Mouse (Mus musculus) intestine, embryonic 16.5 days (tissue): ENCODE data around the gene Ntng1. TPM values are rescaled to one million over a fixed set of nuclear protein-coding genes. Genes with fewer than 3 reads are reported as not detected.
"Not testable (repeated sequence)": the region's sequence is repeated elsewhere in the genome, so short reads cannot be mapped to it uniquely, and the experiment has no call there.

Experiments
- ATAC-seq: fragments of 200-750 bp; cut with Nextera tagmentation; 2 replicates; pipeline ENCODE4 v1.8.0; 2017; ENCODE audit warnings: moderate TSS enrichment, moderate library complexity
- H3K27ac ChIP-seq: fragments of 300-500 bp; sonication (generic); 2 replicates; pipeline ENCODE4 v1.5.1; 2014; ENCODE audit warnings: mild to moderate bottlenecking, low read length
- H3K27me3 ChIP-seq: fragments of 300-500 bp; sonication (generic); replicated peaks from 2 replicates; pipeline ENCODE4 v1.6.1; 2014; ENCODE audit warnings: low read length, control low read depth, mixed read lengths; ENCODE audit not compliant: control insufficient read depth, insufficient read depth
- H3K36me3 ChIP-seq: fragments of 300-500 bp; sonication (generic); 2 replicates; pipeline ENCODE4 v1.6.1; 2014; ENCODE audit warnings: low read length, control low read depth; ENCODE audit not compliant: control insufficient read depth, insufficient read depth
- H3K4me1 ChIP-seq: fragments of 300-500 bp; sonication (generic); 2 replicates; pipeline ENCODE4 v1.6.1; 2014; ENCODE audit warnings: low read length, control low read depth, mixed read lengths; ENCODE audit not compliant: control insufficient read depth, insufficient read depth
- H3K4me2 ChIP-seq: fragments of 300-500 bp; sonication (generic); 2 replicates; pipeline ENCODE4 v1.6.1; 2014; ENCODE audit warnings: low read depth, low read length, control low read depth
- H3K4me3 ChIP-seq: fragments of 300-500 bp; sonication (generic); 2 replicates; pipeline ENCODE4 v1.5.1; 2014; ENCODE audit warnings: mild to moderate bottlenecking, low read length
- H3K9ac ChIP-seq: fragments of 300-500 bp; sonication (generic); 2 replicates; pipeline ENCODE4 v1.6.1; 2014; ENCODE audit warnings: low read depth, low read length
- H3K9me3 ChIP-seq: fragments of 300-500 bp; sonication (generic); 2 replicates; pipeline ENCODE4 v1.6.1; 2016; ENCODE audit warnings: low read length, control low read depth; ENCODE audit not compliant: control insufficient read depth
- WGBS: fragments of 180-500 bp; shearing (Covaris S2); extraction: QIAGEN DNeasy Blood & Tissue Kit; methylation state at CpG from one replicate; pipeline ENCODE4 v1.1.7; 2014; 5-methylcytosine and 5-hydroxymethylcytosine counted together
- polyA plus RNA-seq: library from polyadenylated mRNA; unstranded; fragments of >200 nt; fragmentation: Nextera tagmentation; extraction: Ambion mirVana; gene quantifications from 2 replicates; pipeline ENCODE4 v1.2.1, GENCODE M21; 2015

The Ntng1 gene
- polyA plus RNA-seq, 1 experiment from 2014 or later, result 3.0 TPM

DNA sequence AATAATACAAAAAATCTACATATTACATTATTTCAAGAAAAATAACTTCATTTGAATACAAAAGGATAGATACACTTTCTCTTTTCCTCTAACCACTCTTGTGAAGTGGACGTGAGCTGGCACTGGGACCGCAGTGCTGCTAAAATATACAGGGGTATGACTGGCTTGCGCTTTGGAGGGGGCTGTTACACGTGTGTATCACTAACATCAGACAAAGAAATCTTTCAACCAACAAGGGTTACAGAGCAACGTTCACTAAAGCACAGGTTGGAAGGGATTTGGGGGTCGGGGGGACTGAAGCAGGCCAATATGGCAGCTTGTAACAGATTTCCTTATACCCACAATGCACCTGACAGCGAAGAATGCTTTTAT is 361.9 kb downstream of the Ntng1 start:
- H3K4me3 ChIP-seq, result peak overlapping the region; percentile 47
- H3K4me2 ChIP-seq, result peak overlapping the region; percentile 94
- no peaks in the 10 kb centered on the region for H3K36me3 ChIP-seq
- H3K9me3 ChIP-seq, result no peaks in the 10 kb centered on the region
- no peak overlapping the region for H3K9ac ChIP-seq
- H3K27ac ChIP-seq, result no peak overlapping the region
- WGBS, result 62% methylated on average over 7 of the region's 7 CpGs
- ATAC-seq, result no peak
- peaks cover 9% of the 10 kb centered on the region for H3K4me1 ChIP-seq
- no peaks in the 10 kb centered on the region for H3K27me3 ChIP-seq

DNA sequence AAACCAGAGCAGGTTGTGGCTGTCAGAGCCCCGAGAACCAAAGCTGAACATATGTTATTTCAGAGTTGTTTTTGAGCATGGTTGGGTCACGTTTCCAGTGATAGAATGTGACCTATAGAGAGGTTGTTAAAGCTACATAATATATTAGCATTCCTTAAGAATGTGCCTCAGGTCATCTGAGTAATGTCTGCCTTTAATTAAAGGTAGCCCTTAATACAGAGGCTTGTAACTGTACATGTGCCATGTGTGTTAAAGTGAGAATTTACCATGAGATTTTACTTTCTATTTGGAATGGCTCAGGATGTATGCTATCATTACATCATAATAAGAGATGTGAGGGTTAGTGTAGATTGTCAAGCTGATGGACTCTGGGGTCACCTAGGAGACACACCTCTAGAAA is 368.6 kb downstream of the Ntng1 start:
- no peak overlapping the region for H3K27ac ChIP-seq
- no peak for ATAC-seq
- no peak overlapping the region for H3K9ac ChIP-seq
- H3K4me3 ChIP-seq, result no peak overlapping the region
- H3K4me1 ChIP-seq, result no peaks in the 10 kb centered on the region
- H3K36me3 ChIP-seq, result no peaks in the 10 kb centered on the region
- H3K4me2 ChIP-seq, result no peak overlapping the region
- H3K9me3 ChIP-seq, result no peaks in the 10 kb centered on the region
- no peaks in the 10 kb centered on the region for H3K27me3 ChIP-seq
- 75% methylated on average over 2 of the region's 2 CpGs for WGBS

DNA sequence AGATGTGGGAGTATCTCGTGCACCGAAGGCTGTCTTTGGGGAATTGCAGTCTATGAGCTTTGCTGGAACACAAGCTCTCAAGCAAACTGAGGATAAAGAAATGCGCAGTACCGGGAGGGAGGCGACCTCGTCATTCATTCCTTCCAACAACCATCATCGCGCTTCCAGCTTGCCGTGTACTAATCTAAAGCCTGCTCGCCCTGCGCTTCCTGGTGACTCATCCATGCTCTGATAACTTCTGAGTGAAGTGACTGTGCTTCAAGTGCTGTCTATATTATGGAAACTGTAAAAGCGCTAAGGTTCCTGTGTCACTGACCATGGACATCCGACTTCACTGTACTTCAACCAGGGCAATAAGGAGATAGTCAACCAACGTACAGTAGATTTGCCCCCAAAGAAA is 371.7 kb downstream of the Ntng1 start:
- WGBS, result 87% methylated on average over 14 of the region's 14 CpGs
- Histone ChIP-seq H3K4me3 (no peak overlapping the region), H3K4me1 (no peaks in the 10 kb centered on the region), H3K36me3 (no peaks in the 10 kb centered on the region), H3K27ac (no peak overlapping the region), H3K27me3 (no peaks in the 10 kb centered on the region), H3K9me3 (no peaks in the 10 kb centered on the region), H3K9ac (no peak overlapping the region), H3K4me2 (no peak overlapping the region)
- ATAC-seq, result no peak

DNA sequence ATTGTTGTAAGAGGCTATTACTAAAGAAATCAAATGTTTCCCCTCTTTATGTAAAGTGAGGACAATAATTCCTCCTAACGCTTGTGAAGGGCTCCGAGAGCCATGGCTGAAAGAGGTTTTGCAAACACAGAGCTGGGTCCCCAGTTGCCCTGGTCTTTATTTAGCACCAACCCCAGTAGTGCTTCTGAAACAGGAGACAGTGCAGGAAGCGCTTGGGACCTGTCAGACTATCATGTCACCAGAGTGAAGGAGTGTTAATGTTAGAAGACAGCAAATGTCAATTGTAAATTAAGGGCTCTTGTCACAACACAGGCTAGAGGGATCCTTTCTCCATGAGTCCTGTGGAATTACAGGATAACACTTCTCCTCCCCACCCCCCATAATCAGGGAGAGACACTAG is 376.9 kb downstream of the Ntng1 start:
- H3K4me2 ChIP-seq, result no peak overlapping the region
- ATAC-seq, result no peak
- no peaks in the 10 kb centered on the region for H3K9me3 ChIP-seq
- H3K4me1 ChIP-seq, result no peaks in the 10 kb centered on the region
- no peaks in the 10 kb centered on the region for H3K27me3 ChIP-seq
- no peak overlapping the region for H3K9ac ChIP-seq
- no peak overlapping the region for H3K4me3 ChIP-seq
- WGBS, result 83% methylated on average over 3 of the region's 3 CpGs
- no peaks in the 10 kb centered on the region for H3K36me3 ChIP-seq
- no peak overlapping the region for H3K27ac ChIP-seq

DNA sequence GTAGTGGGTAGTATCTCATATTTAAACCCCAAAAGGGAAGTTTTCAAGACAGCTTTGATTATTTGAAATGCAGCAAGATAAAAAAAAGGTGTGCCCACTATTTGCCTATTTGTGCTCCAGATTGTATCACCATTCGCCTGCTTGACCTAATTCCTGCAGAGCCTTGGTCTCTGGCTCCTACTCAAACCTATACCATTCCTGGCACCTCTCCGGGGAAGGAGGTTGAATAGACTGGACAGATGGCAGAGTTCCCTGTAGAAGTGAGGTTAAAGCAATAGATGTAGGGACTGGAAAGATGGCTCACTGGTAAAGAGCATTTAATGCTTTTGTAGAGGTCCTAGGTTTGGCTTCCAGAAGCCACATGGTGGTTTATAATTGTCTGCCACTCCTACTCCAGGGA is 378.2 kb downstream of the Ntng1 start:
- no peak for ATAC-seq

DNA sequence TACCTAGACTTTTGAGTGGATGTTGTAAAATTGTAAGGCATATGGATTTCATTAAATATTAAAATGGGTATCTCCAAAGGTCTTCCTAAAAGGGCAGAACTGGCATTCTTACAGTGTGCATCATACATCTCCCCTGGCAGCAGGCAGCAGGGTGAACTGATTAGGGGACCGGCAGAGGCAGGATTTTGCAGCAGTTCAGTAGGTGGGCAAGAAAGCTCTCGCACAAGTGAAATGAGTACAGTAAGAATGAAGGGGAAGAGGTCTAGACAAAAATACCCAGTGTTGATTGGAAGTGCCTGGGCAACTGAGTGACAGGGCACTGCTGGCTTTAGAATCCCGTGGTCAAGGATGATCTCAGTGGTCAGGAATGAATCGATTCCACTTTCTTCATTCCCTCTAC is 378.7 kb downstream of the Ntng1 start:
- H3K4me2 ChIP-seq, result no peak overlapping the region
- H3K27me3 ChIP-seq, result no peaks in the 10 kb centered on the region
- 68% methylated on average over 4 of the region's 4 CpGs for WGBS
- no peak overlapping the region for H3K9ac ChIP-seq
- ATAC-seq, result no peak
- H3K36me3 ChIP-seq, result no peaks in the 10 kb centered on the region
- H3K9me3 ChIP-seq, result no peaks in the 10 kb centered on the region
- H3K4me3 ChIP-seq, result no peak overlapping the region
- no peaks in the 10 kb centered on the region for H3K4me1 ChIP-seq
- no peak overlapping the region for H3K27ac ChIP-seq

More for the DNA sequence above, 378.2 kb downstream of the Ntng1 start:
- Histone ChIP-seq H3K4me3 (no peak overlapping the region), H3K27me3 (no peaks in the 10 kb centered on the region), H3K4me2 (no peak overlapping the region), H3K36me3 (no peaks in the 10 kb centered on the region), H3K4me1 (no peaks in the 10 kb centered on the region), H3K9ac (no peak overlapping the region), H3K27ac (no peak overlapping the region), H3K9me3 (no peaks in the 10 kb centered on the region)
- 71% methylated on average over 2 of the region's 2 CpGs for WGBS

DNA sequence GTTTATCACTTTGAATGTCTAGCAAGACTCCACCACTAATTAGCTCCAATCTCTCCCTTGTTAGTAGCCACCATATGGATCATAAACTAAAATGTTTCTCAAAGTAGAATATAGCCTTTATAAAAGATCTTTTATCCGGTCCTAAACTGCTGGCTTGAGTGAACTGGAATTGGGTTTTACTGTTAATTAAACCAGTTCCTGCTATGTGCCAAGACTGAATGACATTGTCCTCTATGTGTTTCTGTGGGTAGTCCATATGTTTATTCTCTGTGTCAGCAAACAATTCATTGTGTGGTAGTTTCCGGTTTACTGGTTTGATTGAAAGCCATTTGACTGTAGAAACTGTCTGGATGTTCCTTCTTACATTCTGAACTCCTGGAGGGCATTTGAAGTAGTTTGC is 387.4 kb downstream of the Ntng1 start:
- Histone ChIP-seq H3K4me2 (no peak overlapping the region), H3K27me3 (no peaks in the 10 kb centered on the region), H3K4me3 (no peak overlapping the region), H3K9me3 (no peaks in the 10 kb centered on the region), H3K36me3 (no peaks in the 10 kb centered on the region), H3K9ac (no peak overlapping the region), H3K4me1 (no peaks in the 10 kb centered on the region), H3K27ac (no peak overlapping the region)
- ATAC-seq, result no peak
- WGBS, result 74% methylated on average over 2 of the region's 2 CpGs

DNA sequence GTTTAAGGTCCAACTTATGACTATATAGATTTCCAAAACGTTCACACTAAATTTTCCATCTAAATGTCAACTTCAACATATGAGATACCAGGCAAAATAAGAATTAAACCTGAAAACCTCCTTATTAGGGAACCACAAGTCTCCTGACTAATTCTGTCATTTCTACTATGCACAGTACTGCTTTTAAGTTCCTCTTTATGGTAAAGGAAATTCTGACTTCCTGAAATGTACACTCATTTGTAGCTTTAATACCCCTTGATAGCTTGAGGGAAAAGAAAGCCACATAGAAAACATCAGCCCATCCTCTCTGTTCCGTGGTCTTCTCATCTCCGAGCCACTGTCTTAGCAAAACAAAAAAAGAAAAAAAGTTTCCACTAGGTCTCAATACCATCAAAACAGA is 396.2 kb downstream of the Ntng1 start:
- not testable (repeated sequence) for H3K4me2 ChIP-seq, H3K4me1 ChIP-seq, H3K9ac ChIP-seq, H3K4me3 ChIP-seq, H3K36me3 ChIP-seq, H3K9me3 ChIP-seq, ATAC-seq, H3K27ac ChIP-seq, H3K27me3 ChIP-seq
- 74% methylated on average over 3 of the region's 3 CpGs for whole genome bisulfite sequencing

DNA sequence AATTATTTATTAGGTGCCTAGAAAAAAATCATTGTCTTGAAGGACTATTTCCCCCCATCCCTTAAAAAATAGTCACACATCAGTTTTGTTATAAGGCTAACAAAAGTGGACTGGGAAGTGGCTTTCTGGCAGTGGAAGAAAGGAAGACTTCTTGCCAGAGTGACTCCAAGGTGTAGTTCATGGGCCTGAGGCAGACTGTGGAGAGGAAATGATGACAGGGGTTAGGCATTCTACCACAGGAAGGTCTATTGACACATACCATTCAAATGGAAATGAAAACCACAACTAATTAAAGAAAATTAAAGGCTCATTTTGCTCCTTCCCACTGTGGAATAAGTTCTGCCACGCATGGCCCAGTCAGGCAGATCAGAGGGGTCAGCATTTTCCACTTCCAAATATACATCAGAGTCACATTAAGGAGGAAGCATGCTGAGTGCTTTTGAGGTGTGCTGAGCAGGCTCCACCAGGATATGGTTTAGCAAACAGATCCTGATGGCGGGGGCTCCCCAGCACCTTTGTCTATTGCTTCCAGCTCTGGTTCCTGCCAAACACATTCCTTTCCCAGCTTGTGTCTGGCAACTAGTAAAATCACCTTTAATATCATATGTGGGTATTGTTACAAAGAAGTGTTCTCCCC is 403.2 kb downstream of the Ntng1 start:
- Histone ChIP-seq H3K27me3 (no peaks in the 10 kb centered on the region), H3K4me2 (no peak overlapping the region), H3K27ac (no peak overlapping the region), H3K9me3 (no peaks in the 10 kb centered on the region), H3K9ac (no peak overlapping the region), H3K4me1 (no peaks in the 10 kb centered on the region), H3K36me3 (no peaks in the 10 kb centered on the region), H3K4me3 (no peak overlapping the region)
- ATAC-seq, result no peak
- WGBS, result 54% methylated on average over 2 of the region's 2 CpGs
